Mouse (Mus musculus) kidney, embryonic 15.5 days (tissue): ENCODE data around the gene Rbpj. TPM values are rescaled to one million over a fixed set of nuclear protein-coding genes. Genes with fewer than 3 reads are reported as not detected.

Source experiments
- ATAC-seq: fragments of 200-750 bp; cut with Nextera tagmentation; replicated peaks from 2 replicates; pipeline ENCODE4 v1.8.0; 2017; ENCODE audit warnings: moderate TSS enrichment; ENCODE audit not compliant: low FRiP score
- H3K27ac ChIP-seq: fragments of 300-500 bp; sonication (generic); 2 replicates; pipeline ENCODE4 v1.5.1; 2015; ENCODE audit warnings: mild to moderate bottlenecking, inconsistent platforms
- H3K27me3 ChIP-seq: fragments of 300-500 bp; sonication (generic); 2 replicates; pipeline ENCODE4 v1.6.1; 2015; ENCODE audit warnings: inconsistent platforms
- H3K36me3 ChIP-seq: fragments of 300-500 bp; sonication (generic); 2 replicates; pipeline ENCODE4 v1.6.1; 2015; ENCODE audit warnings: inconsistent platforms
- H3K4me1 ChIP-seq: fragments of 300-500 bp; sonication (generic); 2 replicates; pipeline ENCODE4 v1.6.1; 2015; ENCODE audit warnings: inconsistent platforms
- H3K4me2 ChIP-seq: fragments of 300-500 bp; sonication (generic); 2 replicates; pipeline ENCODE4 v1.6.1; 2015; ENCODE audit warnings: moderate library complexity, mild to moderate bottlenecking, inconsistent platforms
- H3K4me3 ChIP-seq: fragments of 300-500 bp; sonication (generic); replicated peaks from 2 replicates; pipeline ENCODE4 v1.5.1; 2015; ENCODE audit warnings: mild to moderate bottlenecking, inconsistent platforms
- H3K9ac ChIP-seq: fragments of 300-500 bp; sonication (generic); 2 replicates; pipeline ENCODE4 v1.6.1; 2015; ENCODE audit warnings: mild to moderate bottlenecking, inconsistent platforms
- H3K9me3 ChIP-seq: fragments of 300-500 bp; sonication (generic); replicated peaks from 2 replicates; pipeline ENCODE4 v1.6.1; 2016; ENCODE audit warnings: inconsistent platforms
- WGBS: fragments of 180-500 bp; shearing (Covaris S2); methylation state at CpG from one replicate; pipeline ENCODE4 v1.1.7; 2015; ENCODE audit warnings: mixed read lengths; 5-methylcytosine and 5-hydroxymethylcytosine counted together
- polyA plus RNA-seq: library from polyadenylated mRNA; unstranded; fragments of >200 nt; fragmentation: Nextera tagmentation; extraction: Ambion mirVana; gene quantifications from 2 replicates; pipeline ENCODE4 v1.2.1, GENCODE M21; 2015

The Rbpj gene
- polyA plus RNA-seq, 1 experiment from 2014 or later = 36.7 TPM

GRCm38 (mm10) chr5:53557544-53558260, 91.8 kb downstream of the Rbpj start:
- Histone ChIP-seq H3K9ac (no peak overlapping the region), H3K36me3 (no peaks in the 10 kb centered on the region), H3K27me3 (no peaks in the 10 kb centered on the region), H3K4me2 (no peak overlapping the region), H3K27ac (no peak overlapping the region), H3K9me3 (no peaks in the 10 kb centered on the region), H3K4me1 (no peaks in the 10 kb centered on the region), H3K4me3 (no peak overlapping the region)
- 81% methylated on average over 6 of the region's 6 CpGs for WGBS
- no peak for ATAC-seq

GRCm38 (mm10) chr5:53561160-53561559, 95.2 kb downstream of the Rbpj start:
- Histone ChIP-seq H3K4me2 (no peak overlapping the region), H3K4me1 (no peaks in the 10 kb centered on the region), H3K9ac (no peak overlapping the region), H3K4me3 (no peak overlapping the region), H3K27me3 (no peaks in the 10 kb centered on the region), H3K27ac (no peak overlapping the region), H3K36me3 (no peaks in the 10 kb centered on the region), H3K9me3 (no peaks in the 10 kb centered on the region)
- 77% methylated on average over 7 of the region's 7 CpGs for WGBS
- no peak for ATAC-seq

- no peak overlapping the region for H3K9ac ChIP-seq
- no peaks in the 10 kb centered on the region for H3K27me3 ChIP-seq
- no peak for ATAC-seq
- H3K36me3 ChIP-seq = no peaks in the 10 kb centered on the region
- no peaks in the 10 kb centered on the region for H3K4me1 ChIP-seq
- H3K4me2 ChIP-seq = no peak overlapping the region
- H3K4me3 ChIP-seq = no peak overlapping the region
- H3K27ac ChIP-seq = no peak overlapping the region
- 92% methylated on average over 19 of the region's 19 CpGs for WGBS
- no peaks in the 10 kb centered on the region for H3K9me3 ChIP-seq
These were observed 98.4 kb downstream of the Rbpj start for GRCm38 (mm10) chr5:53564309-53564708.

GRCm38 (mm10) chr5:53565213-53565794, 99.4 kb downstream of the Rbpj start:
- Histone ChIP-seq H3K9ac (no peak overlapping the region), H3K27ac (no peak overlapping the region), H3K9me3 (no peaks in the 10 kb centered on the region), H3K4me2 (no peak overlapping the region), H3K36me3 (no peaks in the 10 kb centered on the region), H3K4me3 (no peak overlapping the region), H3K4me1 (no peaks in the 10 kb centered on the region), H3K27me3 (no peaks in the 10 kb centered on the region)
- no peak for ATAC-seq
- 75% methylated on average over 5 of the region's 5 CpGs for WGBS

- no peak for ATAC-seq
- no peak overlapping the region for H3K27ac ChIP-seq
- no peaks in the 10 kb centered on the region for H3K4me1 ChIP-seq
- H3K4me3 ChIP-seq = no peak overlapping the region
- no peaks in the 10 kb centered on the region for H3K9me3 ChIP-seq
- H3K27me3 ChIP-seq = no peaks in the 10 kb centered on the region
- H3K4me2 ChIP-seq = no peak overlapping the region
- H3K9ac ChIP-seq = no peak overlapping the region
- H3K36me3 ChIP-seq = no peaks in the 10 kb centered on the region
- WGBS = 86% methylated on average over 15 of the region's 15 CpGs
These were observed 100.6 kb downstream of the Rbpj start for GRCm38 (mm10) chr5:53566485-53567083.

- H3K27ac ChIP-seq = no peak overlapping the region
- 85% methylated on average over 5 of the region's 5 CpGs for WGBS
These were observed 106.5 kb downstream of the Rbpj start for GRCm38 (mm10) chr5:53572496-53572895.

GRCm38 (mm10) chr5:53574883-53575442, 109.0 kb downstream of the Rbpj start:
- ATAC-seq = no peak
- no peaks in the 10 kb centered on the region for H3K27me3 ChIP-seq
- H3K9me3 ChIP-seq = no peaks in the 10 kb centered on the region
- H3K27ac ChIP-seq = no peak overlapping the region
- H3K9ac ChIP-seq = no peak overlapping the region
- no peak overlapping the region for H3K4me3 ChIP-seq
- no peaks in the 10 kb centered on the region for H3K4me1 ChIP-seq
- WGBS = 55% methylated on average over 3 of the region's 3 CpGs
- no peaks in the 10 kb centered on the region for H3K36me3 ChIP-seq
- H3K4me2 ChIP-seq = no peak overlapping the region

More at GRCm38 (mm10) chr5:53572496-53572895, 106.5 kb downstream of the Rbpj start:
- no peak for ATAC-seq
- Histone ChIP-seq H3K9ac (no peak overlapping the region), H3K4me2 (no peak overlapping the region), H3K27me3 (no peaks in the 10 kb centered on the region), H3K4me1 (no peaks in the 10 kb centered on the region), H3K4me3 (no peak overlapping the region), H3K9me3 (no peaks in the 10 kb centered on the region), H3K36me3 (no peaks in the 10 kb centered on the region)

- Histone ChIP-seq H3K27me3 (no peaks in the 10 kb centered on the region), H3K4me3 (no peak overlapping the region), H3K4me2 (no peak overlapping the region), H3K9me3 (no peaks in the 10 kb centered on the region), H3K36me3 (no peaks in the 10 kb centered on the region), H3K4me1 (no peaks in the 10 kb centered on the region), H3K9ac (no peak overlapping the region), H3K27ac (no peak overlapping the region)
- no peak for ATAC-seq
- 81% methylated on average over 10 of the region's 10 CpGs for WGBS
These were observed 111.4 kb downstream of the Rbpj start for GRCm38 (mm10) chr5:53577272-53577889.

GRCm38 (mm10) chr5:53584069-53584767, 118.3 kb downstream of the Rbpj start:
- ATAC-seq = no peak
- H3K4me3 ChIP-seq = no peak overlapping the region
- 90% methylated on average over 9 of the region's 9 CpGs for WGBS

GRCm38 (mm10) chr5:53588421-53589171, 122.6 kb downstream of the Rbpj start:
- H3K4me2 ChIP-seq = peak overlapping the region; percentile 99
- H3K4me3 ChIP-seq = peak overlapping the region; percentile 84
- no peaks in the 10 kb centered on the region for H3K27me3 ChIP-seq
- H3K9me3 ChIP-seq = no peaks in the 10 kb centered on the region
- peaks cover 24% of the 10 kb centered on the region for H3K4me1 ChIP-seq
- 3% methylated on average over 26 of the region's 34 CpGs for WGBS
- ATAC-seq = no peak; the same call in 1 of the 2 replicates
- peak overlapping the region; percentile 99 for H3K27ac ChIP-seq
- no peaks in the 10 kb centered on the region for H3K36me3 ChIP-seq
- peak overlapping the region; percentile 68 for H3K9ac ChIP-seq

More at GRCm38 (mm10) chr5:53584069-53584767, 118.3 kb downstream of the Rbpj start:
- Histone ChIP-seq H3K27me3 (no peaks in the 10 kb centered on the region), H3K9ac (no peak overlapping the region), H3K4me2 (no peak overlapping the region), H3K9me3 (no peaks in the 10 kb centered on the region), H3K4me1 (peaks cover 5% of the 10 kb centered on the region; the same call in 1 of the 2 replicates), H3K36me3 (no peaks in the 10 kb centered on the region), H3K27ac (no peak overlapping the region)
